14 mouse cellular contexts compared by ENCODE assay signal in the genomic region with DNA sequence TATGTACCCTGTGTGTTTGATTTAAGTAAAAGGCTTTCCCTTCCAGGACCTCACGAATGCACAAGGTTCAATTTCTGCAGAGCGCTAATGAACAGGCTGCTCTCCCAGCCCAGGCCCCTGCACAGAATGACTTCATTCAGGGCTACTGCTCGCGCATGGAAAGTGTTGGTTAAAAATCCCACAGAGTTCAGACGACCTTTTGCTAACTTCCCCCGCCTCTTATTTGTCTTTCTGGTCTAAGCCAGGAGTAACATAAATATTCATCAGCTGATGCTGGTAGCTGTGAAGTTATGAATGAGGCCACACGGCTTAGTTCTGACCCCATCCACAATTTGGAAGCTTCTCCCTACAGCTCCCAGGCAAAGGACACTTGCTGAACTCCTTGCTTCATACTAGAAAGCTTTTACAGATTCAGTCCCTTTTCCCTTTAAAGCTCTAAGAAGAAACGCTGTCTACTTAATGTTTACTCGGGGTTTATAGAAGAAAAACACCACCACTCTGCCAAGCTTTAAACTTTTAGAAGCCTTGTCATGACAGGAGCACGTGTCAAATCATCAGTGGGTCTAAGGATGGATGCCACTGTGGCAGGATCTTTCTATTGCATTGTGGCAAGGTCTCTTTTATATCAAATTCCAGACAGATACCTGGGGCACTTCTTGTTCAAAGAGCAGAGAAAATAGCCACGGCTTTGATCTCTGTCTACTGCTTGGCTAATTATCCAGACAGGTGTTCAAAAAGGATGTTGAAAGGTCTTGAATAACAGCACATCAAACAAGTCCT.
DNase-seq lines count a peak whose midpoint lies in the region; ATAC-seq and TF ChIP-seq lines count a peak whose summit lies in the region.
"Had no signal": no experiment of that assay in that cellular context is flagged by ENCODE, and none has a peak within 500 bp of the region (broad histone marks: within the 10 kb centered on the region; RNA-seq: fewer than 3 reads in every experiment).

No protein-coding gene starts in this region.

- H3K27ac ChIP-seq in kidney, postnatal 0 days = no peak overlapping the region
- no peak overlapping the region for H3K27ac ChIP-seq in forebrain, postnatal 0 days (ENCODE audit: low read depth, low read length)
- H3K27ac ChIP-seq: stomach, embryonic 15.5 days had no signal

- ATAC-seq in kidney, postnatal 0 days (replicated peaks; ENCODE audit: low FRiP score, low read depth) = no peak
- peak; percentile 62 for ATAC-seq in forebrain, postnatal 0 days

- no peak for TF ChIP-seq CTCF in kidney, postnatal 0 days (IDR thresholded peaks at IDR 0.05; ENCODE audit: low read depth)
- TF ChIP-seq CTCF in forebrain, postnatal 0 days (IDR thresholded peaks at IDR 0.05; ENCODE audit: low read depth) = no peak

- H3K9ac ChIP-seq in kidney, postnatal 0 days (ENCODE audit: low read depth, low read length) = no peak overlapping the region
- no peak overlapping the region for H3K9ac ChIP-seq in forebrain, postnatal 0 days
- H3K9ac ChIP-seq: stomach, embryonic 15.5 days had no signal

- H3K9me3 ChIP-seq in kidney, postnatal 0 days (replicated peaks; ENCODE audit: low read length) = no peaks in the 10 kb centered on the region
- no peaks in the 10 kb centered on the region for H3K9me3 ChIP-seq in forebrain, postnatal 0 days (ENCODE audit: low read length)
- H3K9me3 ChIP-seq: stomach, embryonic 15.5 days had no signal

- peak; percentile 58 for DNase-seq in kidney, postnatal 0 days (ENCODE audit: low spot score)
- DNase-seq in kidney, adult 18-20 months = no peak
- DNase-seq in embryo, embryonic 10.5 days (ENCODE audit: low spot score) = peak; percentile 59
- no peak for DNase-seq in forebrain, postnatal 0 days
- DNase-seq in mesoderm, embryonic 11.5 days (ENCODE audit: low read depth, low spot score) = peak; percentile 24
- no peak for DNase-seq in layer of hippocampus, postnatal 14 days (ENCODE audit: low spot score in 2 of 2)
- DNase-seq in left cerebral cortex, postnatal 14 days (ENCODE audit: low spot score in 2 of 2) = no peak
- no peak for DNase-seq in testis, postnatal 10 days (ENCODE audit: low spot score)
- DNase-seq: B cell, adult 2 months; cerebellum, postnatal 14 days; heart, adult 18-20 months; heart, postnatal 36 days; right cerebral cortex, postnatal 4 days had no signal

- H3K4me3 ChIP-seq in kidney, postnatal 0 days (replicated peaks; ENCODE audit: low read depth, low read length) = no peak overlapping the region
- H3K4me3 ChIP-seq in forebrain, postnatal 0 days (ENCODE audit: low read depth, low read length) = no peak overlapping the region
- H3K4me3 ChIP-seq: stomach, embryonic 15.5 days had no signal

- no peaks in the 10 kb centered on the region for H3K4me1 ChIP-seq in kidney, postnatal 0 days (replicated peaks; ENCODE audit: insufficient read depth, low read length)
- no peaks in the 10 kb centered on the region for H3K4me1 ChIP-seq in forebrain, postnatal 0 days (ENCODE audit: insufficient read depth)
- H3K4me1 ChIP-seq: stomach, embryonic 15.5 days had no signal

- 35% methylated on average over 11 of the region's 11 CpGs for WGBS in kidney, postnatal 0 days
- 12% methylated on average over 11 of the region's 11 CpGs for WGBS in forebrain, postnatal 0 days

- H3K4me2 ChIP-seq in kidney, postnatal 0 days (ENCODE audit: low read length) = no peak overlapping the region
- no peak overlapping the region for H3K4me2 ChIP-seq in forebrain, postnatal 0 days (ENCODE audit: low read depth)
- H3K4me2 ChIP-seq: stomach, embryonic 15.5 days had no signal

- intact Hi-C loops in left cerebral cortex, postnatal 14 days (cut with DNase I) = loop anchor here (10.0 kb wide), 1 partner anchor 451 kb away; no protein-coding TSS in a partner anchor

- H3K27me3 ChIP-seq in kidney, postnatal 0 days (ENCODE audit: insufficient read depth, low read length) = no peaks in the 10 kb centered on the region
- no peaks in the 10 kb centered on the region for H3K27me3 ChIP-seq in forebrain, postnatal 0 days (ENCODE audit: insufficient read depth, low read length)
- H3K27me3 ChIP-seq: stomach, embryonic 15.5 days had no signal

- H3K36me3 ChIP-seq in kidney, postnatal 0 days (ENCODE audit: insufficient read depth, low read length) = no peaks in the 10 kb centered on the region
- H3K36me3 ChIP-seq in forebrain, postnatal 0 days (ENCODE audit: insufficient read depth) = no peaks in the 10 kb centered on the region
- H3K36me3 ChIP-seq: stomach, embryonic 15.5 days had no signal

Comparison
In these comparisons a context has a peak if more than half of its experiments do, and no peak if none do; other contexts are left out.
1. DNase-seq: peak in kidney, postnatal 0 days (single experiment), embryo, embryonic 10.5 days (single experiment) and mesoderm, embryonic 11.5 days (single experiment); none in kidney, adult 18-20 months (single experiment), forebrain, postnatal 0 days (single experiment), layer of hippocampus, postnatal 14 days (0 of 2), left cerebral cortex, postnatal 14 days (0 of 2) and testis, postnatal 10 days (single experiment).